Mouse (Mus musculus) embryo, embryonic 11 days (tissue): ENCODE data around the gene Ube2m.

Source experiments
- DNase-seq: peaks from one replicate; pipeline ENCODE4 v3.0.0-alpha.2; 2015

Ube2m gene

GRCm38 (mm10) chr7:12998053-12998452 lies 40.0 kb downstream of the Ube2m start, which contains the start of gene Slc27a5:
Slc27a5 (minus strand) TSS chr7:12998192.
- no peak for DNase-seq

- DNase-seq, result no peak
Measured at GRCm38 (mm10) chr7:12997230-12997629, 40.8 kb downstream of the Ube2m start.

GRCm38 (mm10) chr7:12995862-12996261 lies 42.2 kb downstream of the Ube2m start:
- no peak for DNase-seq

- no peak for DNase-seq
Measured at GRCm38 (mm10) chr7:12993148-12993547, 44.9 kb downstream of the Ube2m start.

- peak; percentile 14 for DNase-seq
Measured at GRCm38 (mm10) chr7:12992222-12992621, 45.9 kb downstream of the Ube2m start.

- DNase-seq, result no peak
Measured at GRCm38 (mm10) chr7:12987409-12988189, 50.5 kb downstream of the Ube2m start.

- DNase-seq, result no peak
Measured at GRCm38 (mm10) chr7:12986906-12987305, 51.2 kb downstream of the Ube2m start.

GRCm38 (mm10) chr7:12985724-12986123 lies 52.4 kb downstream of the Ube2m start:
- no peak for DNase-seq
